Mouse (Mus musculus) splenic B cell, adult 2 months (primary cell): ENCODE measurements around the gene Smpdl3a.

Experiments used
- DNase-seq: peaks from one replicate; pipeline ENCODE4 v3.0.0-alpha.2; 2011; ENCODE audit warnings: low read depth, low spot score
- H3K27me3 ChIP-seq: 2 replicates; pipeline ENCODE4 v1.6.1; 2012; ENCODE audit warnings: mild to moderate bottlenecking, low read length, moderate library complexity, mixed read lengths; ENCODE audit not compliant: control insufficient read depth, poor library complexity, insufficient read depth, severe bottlenecking
- H3K36me3 ChIP-seq: 2 replicates; pipeline ENCODE4 v1.6.1; 2012; ENCODE audit warnings: mild to moderate bottlenecking, low read length, moderate library complexity, mixed read lengths; ENCODE audit not compliant: control insufficient read depth, poor library complexity, insufficient read depth, severe bottlenecking

Gene Smpdl3a

GRCm38 (mm10) chr10:57847916-57848682 is 54.0 kb downstream of the Smpdl3a start:
- Histone ChIP-seq H3K27me3 (no peaks in the 10 kb centered on the region), H3K36me3 (no peaks in the 10 kb centered on the region)
- peak; percentile 75 for DNase-seq
